Mouse (Mus musculus): ENCODE results near the gene Olfr599. TPM values are rescaled to one million over a fixed set of nuclear protein-coding genes. Genes with fewer than 3 reads are reported as not detected.
"Not testable (repeated sequence)": the region's sequence is repeated elsewhere in the genome, so short reads cannot be mapped to it uniquely, and the experiment has no call there.

Gene Olfr599
- not detected in 2 replicates for polyA plus RNA-seq (2016; fragmentation: Nextera tagmentation; extraction: Ambion mirVana)

- WGBS, result 92% methylated on average over 1 of the region's 1 CpGs
- H3K4me3 ChIP-seq, result no peak within 1 kb of the TSS
- H3K36me3 ChIP-seq, result no peaks in the 10 kb centered on the region
- DNase-seq (ENCODE audit: low spot score), result no peak
- no peaks in the 10 kb centered on the region for H3K9me3 ChIP-seq
- no peaks in the 10 kb centered on the region for H3K27me3 ChIP-seq (ENCODE audit: insufficient read depth, poor library complexity, severe bottlenecking)
- no peaks in the 10 kb centered on the region for H3K4me1 ChIP-seq (replicated peaks)
- no peak within 1 kb of the TSS for H3K27ac ChIP-seq
Observed at GRCm38 (mm10) chr7:103335617-103336016, at the start of gene Olfr599. Gene Olfr599 (plus strand): TSS chr7:103335917.

- H3K4me3 ChIP-seq; H3K4me1 ChIP-seq (replicated peaks); H3K27ac ChIP-seq; H3K27me3 ChIP-seq (ENCODE audit: insufficient read depth, poor library complexity, severe bottlenecking); H3K9me3 ChIP-seq; DNase-seq (ENCODE audit: low spot score); H3K36me3 ChIP-seq: not testable (repeated sequence)
- WGBS, result 83% methylated on average over 2 of the region's 2 CpGs
Observed at GRCm38 (mm10) chr7:103305348-103305747, 30.4 kb upstream of the Olfr599 start, which contains the start of gene Olfr596. Gene Olfr596 (plus strand): TSS chr7:103305648.

- not testable (repeated sequence) for H3K27me3 ChIP-seq (ENCODE audit: insufficient read depth, poor library complexity, severe bottlenecking); H3K27ac ChIP-seq; H3K36me3 ChIP-seq; DNase-seq (ENCODE audit: low spot score); H3K4me3 ChIP-seq; H3K9me3 ChIP-seq; H3K4me1 ChIP-seq (replicated peaks)
- 95% methylated on average over 2 of the region's 2 CpGs for WGBS
Observed at GRCm38 (mm10) chr7:103316015-103316414, 19.7 kb upstream of the Olfr599 start, which contains the start of gene Olfr597. Gene Olfr597 (plus strand): TSS chr7:103316315.

- Histone ChIP-seq H3K27me3 (ENCODE audit: insufficient read depth, poor library complexity, severe bottlenecking) (no peaks in the 10 kb centered on the region), H3K36me3 (no peaks in the 10 kb centered on the region), H3K9me3 (no peaks in the 10 kb centered on the region), H3K4me1 (replicated peaks) (no peaks in the 10 kb centered on the region), H3K27ac (no peak within 1 kb of the TSS), H3K4me3 (no peak within 1 kb of the TSS)
- no peak for DNase-seq (ENCODE audit: low spot score)
Observed at GRCm38 (mm10) chr7:103323268-103323667, 12.4 kb upstream of the Olfr599 start, which contains the start of gene Olfr598. Gene Olfr598 (plus strand): TSS chr7:103323568.

- Histone ChIP-seq H3K27ac (no peak within 1 kb of the TSS), H3K4me3 (no peak within 1 kb of the TSS), H3K4me1 (replicated peaks) (no peaks in the 10 kb centered on the region), H3K27me3 (ENCODE audit: insufficient read depth, poor library complexity, severe bottlenecking) (no peaks in the 10 kb centered on the region), H3K36me3 (no peaks in the 10 kb centered on the region), H3K9me3 (no peaks in the 10 kb centered on the region)
- DNase-seq (ENCODE audit: low spot score), result no peak
Observed at GRCm38 (mm10) chr7:103349569-103349968, 13.9 kb downstream of the Olfr599 start, which contains the start of gene Olfr600. Gene Olfr600 (minus strand): TSS chr7:103349669.

- H3K36me3 ChIP-seq, result no peaks in the 10 kb centered on the region
- 100% methylated on average over 1 of the region's 1 CpGs for WGBS
- H3K27me3 ChIP-seq (ENCODE audit: insufficient read depth, poor library complexity, severe bottlenecking), result no peaks in the 10 kb centered on the region
- H3K9me3 ChIP-seq, result no peaks in the 10 kb centered on the region
- no peak within 1 kb of the TSS for H3K4me3 ChIP-seq
- H3K4me1 ChIP-seq (replicated peaks), result no peaks in the 10 kb centered on the region
- no peak within 1 kb of the TSS for H3K27ac ChIP-seq
- DNase-seq (ENCODE audit: low spot score), result no peak
Observed at GRCm38 (mm10) chr7:103362555-103362954, 26.8 kb downstream of the Olfr599 start, which contains the start of gene Olfr601. Gene Olfr601 (minus strand): TSS chr7:103362655.

GRCm38 (mm10) chr7:103386077-103386476 is 50.4 kb downstream of the Olfr599 start, which contains the start of gene Olfr603:
Gene Olfr603 (minus strand): TSS chr7:103386177.
- Histone ChIP-seq H3K27ac (no peak within 1 kb of the TSS), H3K9me3 (no peaks in the 10 kb centered on the region), H3K27me3 (ENCODE audit: insufficient read depth, poor library complexity, severe bottlenecking) (no peaks in the 10 kb centered on the region), H3K4me3 (no peak within 1 kb of the TSS), H3K36me3 (no peaks in the 10 kb centered on the region), H3K4me1 (replicated peaks) (no peaks in the 10 kb centered on the region)
- DNase-seq (ENCODE audit: low spot score), result no peak

Other genes with a start within 250 kb of the Olfr599 start
- gene Olfr585, start 238.2 kb upstream of the Olfr599 start, polyA plus RNA-seq (2016; fragmentation: Nextera tagmentation; extraction: Ambion mirVana), result not detected in 2 replicates
- not detected in 2 replicates for gene Olfr586, start 210.3 kb upstream of the Olfr599 start, polyA plus RNA-seq (2016; fragmentation: Nextera tagmentation; extraction: Ambion mirVana)
- gene Olfr588-ps1, start 195.0 kb upstream of the Olfr599 start, polyA plus RNA-seq (2016; fragmentation: Nextera tagmentation; extraction: Ambion mirVana), result not detected in 2 replicates
- not detected in 2 replicates for gene Olfr589, start 179.6 kb upstream of the Olfr599 start, polyA plus RNA-seq (2016; fragmentation: Nextera tagmentation; extraction: Ambion mirVana)
- not detected in 2 replicates for gene Olfr591, start 157.6 kb upstream of the Olfr599 start, polyA plus RNA-seq (2016; fragmentation: Nextera tagmentation; extraction: Ambion mirVana)
- not detected in 2 replicates for gene Olfr592, start 151.1 kb upstream of the Olfr599 start, polyA plus RNA-seq (2016; fragmentation: Nextera tagmentation; extraction: Ambion mirVana)
- gene Olfr593, start 124.1 kb upstream of the Olfr599 start, polyA plus RNA-seq (2016; fragmentation: Nextera tagmentation; extraction: Ambion mirVana), result not detected in 2 replicates
- not detected in 2 replicates for gene Olfr594, start 118.9 kb upstream of the Olfr599 start, polyA plus RNA-seq (2016; fragmentation: Nextera tagmentation; extraction: Ambion mirVana)
- gene Usp17ld, start 83.4 kb upstream of the Olfr599 start, polyA plus RNA-seq (2016; fragmentation: Nextera tagmentation; extraction: Ambion mirVana), result not detected in 2 replicates
- gene Olfr596, start 30.3 kb upstream of the Olfr599 start, polyA plus RNA-seq (2016; fragmentation: Nextera tagmentation; extraction: Ambion mirVana), result not detected in 2 replicates
- gene Olfr597, start 19.6 kb upstream of the Olfr599 start, polyA plus RNA-seq (2016; fragmentation: Nextera tagmentation; extraction: Ambion mirVana), result not detected in 2 replicates
- not detected in 2 replicates for gene Olfr598, start 12.3 kb upstream of the Olfr599 start, polyA plus RNA-seq (2016; fragmentation: Nextera tagmentation; extraction: Ambion mirVana)
- gene Olfr600, start 13.8 kb downstream of the Olfr599 start, polyA plus RNA-seq (2016; fragmentation: Nextera tagmentation; extraction: Ambion mirVana), result not detected in 2 replicates
- gene Olfr601, start 26.7 kb downstream of the Olfr599 start, polyA plus RNA-seq (2016; fragmentation: Nextera tagmentation; extraction: Ambion mirVana), result not detected in 2 replicates
- not detected in 2 replicates for gene Olfr603, start 50.3 kb downstream of the Olfr599 start, polyA plus RNA-seq (2016; fragmentation: Nextera tagmentation; extraction: Ambion mirVana)
- not detected in 2 replicates for gene Usp17lc, start 79.2 kb downstream of the Olfr599 start, polyA plus RNA-seq (2016; fragmentation: Nextera tagmentation; extraction: Ambion mirVana)
- gene Olfr605, start 109.5 kb downstream of the Olfr599 start, polyA plus RNA-seq (2016; fragmentation: Nextera tagmentation; extraction: Ambion mirVana), result not detected in 2 replicates
- not detected in 2 replicates for gene Olfr606, start 113.1 kb downstream of the Olfr599 start, polyA plus RNA-seq (2016; fragmentation: Nextera tagmentation; extraction: Ambion mirVana)
- not detected in 2 replicates for gene Olfr607, start 128.2 kb downstream of the Olfr599 start, polyA plus RNA-seq (2016; fragmentation: Nextera tagmentation; extraction: Ambion mirVana)
- not detected in 2 replicates for gene Olfr608, start 134.0 kb downstream of the Olfr599 start, polyA plus RNA-seq (2016; fragmentation: Nextera tagmentation; extraction: Ambion mirVana)
- not detected in 2 replicates for gene Olfr609, start 162.1 kb downstream of the Olfr599 start, polyA plus RNA-seq (2016; fragmentation: Nextera tagmentation; extraction: Ambion mirVana)
- not detected in 2 replicates for gene Olfr610, start 176.2 kb downstream of the Olfr599 start, polyA plus RNA-seq (2016; fragmentation: Nextera tagmentation; extraction: Ambion mirVana)
- not detected in 2 replicates for gene Olfr611, start 184.9 kb downstream of the Olfr599 start, polyA plus RNA-seq (2016; fragmentation: Nextera tagmentation; extraction: Ambion mirVana)
- not detected in 2 replicates for gene Olfr612, start 206.8 kb downstream of the Olfr599 start, polyA plus RNA-seq (2016; fragmentation: Nextera tagmentation; extraction: Ambion mirVana)
- gene Olfr613, start 212.2 kb downstream of the Olfr599 start, polyA plus RNA-seq (2016; fragmentation: Nextera tagmentation; extraction: Ambion mirVana), result not detected in 2 replicates
- gene Olfr615, start 220.2 kb downstream of the Olfr599 start, polyA plus RNA-seq (2016; fragmentation: Nextera tagmentation; extraction: Ambion mirVana), result not detected in 2 replicates
- not detected in 2 replicates for gene Olfr616, start 233.2 kb downstream of the Olfr599 start, polyA plus RNA-seq (2016; fragmentation: Nextera tagmentation; extraction: Ambion mirVana)
- not detected in 2 replicates for gene Olfr617, start 237.1 kb downstream of the Olfr599 start, polyA plus RNA-seq (2016; fragmentation: Nextera tagmentation; extraction: Ambion mirVana)

Measured in hindbrain, embryonic 10.5 days (tissue).